Mouse (Mus musculus): ENCODE data around the gene Cmah. TPM values are rescaled to one million over a fixed set of nuclear protein-coding genes. Genes with fewer than 3 reads are reported as not detected.

Gene Cmah
- polyA plus RNA-seq, 1 experiment from 2014 or later, result 2.2 TPM

GRCm38 (mm10) chr13:24487546-24487945, 160.3 kb downstream of the Cmah start:
- no peak overlapping the region for H3K4me2 ChIP-seq
- no peaks in the 10 kb centered on the region for H3K9me3 ChIP-seq (replicated peaks)
- WGBS (ENCODE audit: insufficient replicate concordance), result 60% methylated on average over 5 of the region's 5 CpGs
- peaks cover 50% of the 10 kb centered on the region for H3K4me1 ChIP-seq
- no peaks in the 10 kb centered on the region for H3K36me3 ChIP-seq
- H3K9ac ChIP-seq, result no peak overlapping the region
- H3K27ac ChIP-seq, result no peak overlapping the region
- H3K4me3 ChIP-seq, result no peak overlapping the region
- no peaks in the 10 kb centered on the region; the same call in 1 of the 2 replicates for H3K27me3 ChIP-seq (replicated peaks)
- no peak for ATAC-seq

- H3K27ac ChIP-seq, result no peak overlapping the region
- no peak overlapping the region for H3K9ac ChIP-seq
- H3K27me3 ChIP-seq (replicated peaks), result no peaks in the 10 kb centered on the region; the same call in 1 of the 2 replicates
- WGBS (ENCODE audit: insufficient replicate concordance), result 75% methylated on average over 4 of the region's 4 CpGs
- H3K4me1 ChIP-seq, result peaks cover 61% of the 10 kb centered on the region
- ATAC-seq, result no peak
- no peak overlapping the region for H3K4me3 ChIP-seq
- no peaks in the 10 kb centered on the region for H3K36me3 ChIP-seq
- no peaks in the 10 kb centered on the region for H3K9me3 ChIP-seq (replicated peaks)
- H3K4me2 ChIP-seq, result no peak overlapping the region
Measured at GRCm38 (mm10) chr13:24488526-24489070, 161.4 kb downstream of the Cmah start.

GRCm38 (mm10) chr13:24489515-24489914, 162.3 kb downstream of the Cmah start:
- Histone ChIP-seq H3K4me3 (no peak overlapping the region), H3K27ac (no peak overlapping the region), H3K4me2 (no peak overlapping the region), H3K4me1 (peaks cover 66% of the 10 kb centered on the region), H3K36me3 (no peaks in the 10 kb centered on the region), H3K9me3 (replicated peaks) (no peaks in the 10 kb centered on the region), H3K9ac (no peak overlapping the region), H3K27me3 (replicated peaks) (no peaks in the 10 kb centered on the region; the same call in 1 of the 2 replicates)
- WGBS (ENCODE audit: insufficient replicate concordance), result 42% methylated on average over 3 of the region's 3 CpGs
- no peak for ATAC-seq

- Histone ChIP-seq H3K9ac (no peak overlapping the region), H3K4me1 (peaks cover 66% of the 10 kb centered on the region), H3K27ac (no peak overlapping the region), H3K4me2 (no peak overlapping the region), H3K4me3 (no peak overlapping the region), H3K27me3 (replicated peaks) (no peaks in the 10 kb centered on the region; the same call in 1 of the 2 replicates), H3K9me3 (replicated peaks) (no peaks in the 10 kb centered on the region), H3K36me3 (no peaks in the 10 kb centered on the region)
- WGBS (ENCODE audit: insufficient replicate concordance), result 62% methylated on average over 3 of the region's 3 CpGs
- no peak for ATAC-seq
Measured at GRCm38 (mm10) chr13:24490041-24490440, 162.8 kb downstream of the Cmah start.

- Histone ChIP-seq H3K36me3 (no peaks in the 10 kb centered on the region), H3K9ac (no peak overlapping the region), H3K4me3 (no peak overlapping the region), H3K9me3 (replicated peaks) (no peaks in the 10 kb centered on the region), H3K4me2 (no peak overlapping the region), H3K27me3 (replicated peaks) (no peaks in the 10 kb centered on the region; the same call in 1 of the 2 replicates), H3K27ac (no peak overlapping the region), H3K4me1 (peaks cover 62% of the 10 kb centered on the region)
- no peak for ATAC-seq
- WGBS (ENCODE audit: insufficient replicate concordance), result 75% methylated on average over 3 of the region's 3 CpGs
Measured at GRCm38 (mm10) chr13:24491101-24491500, 163.9 kb downstream of the Cmah start.

- no peak overlapping the region for H3K9ac ChIP-seq
- no peak overlapping the region for H3K4me3 ChIP-seq
- ATAC-seq, result no peak
- no peaks in the 10 kb centered on the region for H3K9me3 ChIP-seq (replicated peaks)
- peaks cover 77% of the 10 kb centered on the region for H3K4me1 ChIP-seq
- no peaks in the 10 kb centered on the region for H3K36me3 ChIP-seq
- WGBS (ENCODE audit: insufficient replicate concordance), result 77% methylated on average over 3 of the region's 3 CpGs
- no peak overlapping the region for H3K27ac ChIP-seq
- no peak overlapping the region for H3K4me2 ChIP-seq
- no peaks in the 10 kb centered on the region; the same call in 1 of the 2 replicates for H3K27me3 ChIP-seq (replicated peaks)
Measured at GRCm38 (mm10) chr13:24493784-24494183, 166.6 kb downstream of the Cmah start.

- 71% methylated on average over 5 of the region's 5 CpGs for WGBS (ENCODE audit: insufficient replicate concordance)
Measured at GRCm38 (mm10) chr13:24496353-24496752, 169.1 kb downstream of the Cmah start.

GRCm38 (mm10) chr13:24497001-24497400, 169.8 kb downstream of the Cmah start:
- Histone ChIP-seq H3K27me3 (replicated peaks) (no peaks in the 10 kb centered on the region), H3K4me2 (no peak overlapping the region), H3K9me3 (replicated peaks) (no peaks in the 10 kb centered on the region), H3K36me3 (no peaks in the 10 kb centered on the region), H3K4me1 (peaks cover 80% of the 10 kb centered on the region), H3K27ac (0 out of 2 replicates have a peak overlapping the region, but pooled peaks have one; percentile 54), H3K4me3 (no peak overlapping the region), H3K9ac (no peak overlapping the region)
- 26% methylated on average over 12 of the region's 12 CpGs for WGBS (ENCODE audit: insufficient replicate concordance)
- peak; percentile 78 for ATAC-seq

More at GRCm38 (mm10) chr13:24496353-24496752, 169.1 kb downstream of the Cmah start:
- H3K27me3 ChIP-seq (replicated peaks), result no peaks in the 10 kb centered on the region
- H3K27ac ChIP-seq, result no peak overlapping the region
- H3K4me2 ChIP-seq, result no peak overlapping the region
- H3K4me1 ChIP-seq, result peaks cover 81% of the 10 kb centered on the region
- no peaks in the 10 kb centered on the region for H3K36me3 ChIP-seq
- no peaks in the 10 kb centered on the region for H3K9me3 ChIP-seq (replicated peaks)
- no peak for ATAC-seq
- H3K4me3 ChIP-seq, result no peak overlapping the region
- no peak overlapping the region for H3K9ac ChIP-seq

- no peak overlapping the region for H3K4me3 ChIP-seq
- H3K4me1 ChIP-seq, result peaks cover 79% of the 10 kb centered on the region
- H3K9me3 ChIP-seq (replicated peaks), result no peaks in the 10 kb centered on the region
- H3K4me2 ChIP-seq, result no peak overlapping the region
- no peaks in the 10 kb centered on the region for H3K27me3 ChIP-seq (replicated peaks)
- no peak overlapping the region for H3K9ac ChIP-seq
- 56% methylated on average over 6 of the region's 6 CpGs for WGBS (ENCODE audit: insufficient replicate concordance)
- H3K36me3 ChIP-seq, result no peaks in the 10 kb centered on the region
- 0 out of 2 replicates have a peak overlapping the region, but pooled peaks have one; percentile 9 for H3K27ac ChIP-seq
- ATAC-seq, result no peak
Measured at GRCm38 (mm10) chr13:24498342-24498741, 171.1 kb downstream of the Cmah start.

GRCm38 (mm10) chr13:24499505-24499904, 172.3 kb downstream of the Cmah start:
- H3K4me2 ChIP-seq, result no peak overlapping the region
- H3K36me3 ChIP-seq, result no peaks in the 10 kb centered on the region
- H3K27me3 ChIP-seq (replicated peaks), result no peaks in the 10 kb centered on the region
- peaks cover 71% of the 10 kb centered on the region for H3K4me1 ChIP-seq
- ATAC-seq, result peak; percentile 49
- H3K4me3 ChIP-seq, result no peak overlapping the region
- 21% methylated on average over 3 of the region's 3 CpGs for WGBS (ENCODE audit: insufficient replicate concordance)
- no peak overlapping the region for H3K9ac ChIP-seq
- H3K9me3 ChIP-seq (replicated peaks), result no peaks in the 10 kb centered on the region
- H3K27ac ChIP-seq, result 0 out of 2 replicates have a peak overlapping the region, but pooled peaks have one; percentile 73

GRCm38 (mm10) chr13:24501179-24501905, 174.1 kb downstream of the Cmah start:
- H3K4me1 ChIP-seq, result peaks cover 68% of the 10 kb centered on the region
- H3K4me2 ChIP-seq, result peak overlapping the region; percentile 70
- 26% methylated on average over 25 of the region's 25 CpGs for WGBS (ENCODE audit: insufficient replicate concordance)
- peak overlapping the region; percentile 73 for H3K27ac ChIP-seq
- H3K9ac ChIP-seq, result peak overlapping the region; percentile 69
- peak overlapping the region; percentile 51 for H3K4me3 ChIP-seq
- no peaks in the 10 kb centered on the region for H3K27me3 ChIP-seq (replicated peaks)
- peak; percentile 47; the same call in 1 of the 2 replicates for ATAC-seq
- no peaks in the 10 kb centered on the region for H3K36me3 ChIP-seq
- no peaks in the 10 kb centered on the region for H3K9me3 ChIP-seq (replicated peaks)

GRCm38 (mm10) chr13:24501919-24502318, 174.7 kb downstream of the Cmah start:
- no peaks in the 10 kb centered on the region for H3K27me3 ChIP-seq (replicated peaks)
- H3K36me3 ChIP-seq, result no peaks in the 10 kb centered on the region
- H3K9me3 ChIP-seq (replicated peaks), result no peaks in the 10 kb centered on the region
- peak overlapping the region; percentile 70 for H3K4me2 ChIP-seq
- peaks cover 62% of the 10 kb centered on the region for H3K4me1 ChIP-seq
- peak overlapping the region; percentile 73 for H3K27ac ChIP-seq
- H3K9ac ChIP-seq, result peak overlapping the region; percentile 69
- 45% methylated on average over 3 of the region's 3 CpGs for WGBS (ENCODE audit: insufficient replicate concordance)
- no peak for ATAC-seq
- H3K4me3 ChIP-seq, result peak overlapping the region; percentile 51
